Mouse (Mus musculus): ENCODE measurements at regions not wholly inside any gene's neighbourhood (a gene's known extent, or its start where the extent isn't known, plus 50 kb on each side); places are given as distances from the start of the nearest gene placed in this dataset.
"Not testable (repeated sequence)": the region's sequence is repeated elsewhere in the genome, so short reads cannot be mapped to it uniquely, and the experiment has no call there.

GRCm38 (mm10) chr10:15046285-15046684 lies 328.3 kb upstream of the Gje1 start:
- no peak for ATAC-seq (ENCODE audit: low FRiP score)
- Histone ChIP-seq H3K4me1 (replicated peaks) (no peaks in the 10 kb centered on the region), H3K27me3 (no peaks in the 10 kb centered on the region), H3K9ac (no peak overlapping the region), H3K27ac (no peak overlapping the region), H3K9me3 (no peaks in the 10 kb centered on the region), H3K36me3 (no peaks in the 10 kb centered on the region), H3K4me2 (no peak overlapping the region), H3K4me3 (no peak overlapping the region)
- WGBS, result 67% methylated on average over 4 of the region's 4 CpGs

GRCm38 (mm10) chr10:15037571-15037970 lies 319.6 kb upstream of the Gje1 start:
- Histone ChIP-seq H3K9ac (no peak overlapping the region), H3K4me2 (no peak overlapping the region), H3K36me3 (no peaks in the 10 kb centered on the region), H3K4me3 (no peak overlapping the region), H3K27me3 (no peaks in the 10 kb centered on the region), H3K27ac (no peak overlapping the region), H3K9me3 (no peaks in the 10 kb centered on the region), H3K4me1 (replicated peaks) (no peaks in the 10 kb centered on the region)
- WGBS, result 87% methylated on average over 3 of the region's 3 CpGs
- ATAC-seq (ENCODE audit: low FRiP score), result no peak

GRCm38 (mm10) chr10:15031517-15031916 lies 313.5 kb upstream of the Gje1 start:
- Histone ChIP-seq H3K4me3 (no peak overlapping the region), H3K9me3 (no peaks in the 10 kb centered on the region)

GRCm38 (mm10) chr10:15029151-15029550 lies 311.1 kb upstream of the Gje1 start:
- no peak for ATAC-seq (ENCODE audit: low FRiP score)

More at GRCm38 (mm10) chr10:15031517-15031916, 313.5 kb upstream of the Gje1 start:
- WGBS, result 69% methylated on average over 1 of the region's 1 CpGs
- no peak for ATAC-seq (ENCODE audit: low FRiP score)
- Histone ChIP-seq H3K9ac (no peak overlapping the region), H3K36me3 (no peaks in the 10 kb centered on the region), H3K27me3 (no peaks in the 10 kb centered on the region), H3K4me1 (replicated peaks) (no peaks in the 10 kb centered on the region), H3K4me2 (no peak overlapping the region), H3K27ac (no peak overlapping the region)

GRCm38 (mm10) chr10:15013919-15014318 lies 295.9 kb upstream of the Gje1 start:
- no peak overlapping the region for H3K9ac ChIP-seq
- no peak overlapping the region for H3K4me3 ChIP-seq
- no peaks in the 10 kb centered on the region for H3K9me3 ChIP-seq
- no peak overlapping the region for H3K4me2 ChIP-seq
- H3K27me3 ChIP-seq, result no peaks in the 10 kb centered on the region
- no peaks in the 10 kb centered on the region for H3K4me1 ChIP-seq (replicated peaks)
- WGBS, result 88% methylated on average over 4 of the region's 4 CpGs
- no peak for ATAC-seq (ENCODE audit: low FRiP score)
- H3K36me3 ChIP-seq, result no peaks in the 10 kb centered on the region
- no peak overlapping the region for H3K27ac ChIP-seq

More at GRCm38 (mm10) chr10:15029151-15029550, 311.1 kb upstream of the Gje1 start:
- Histone ChIP-seq H3K27me3 (no peaks in the 10 kb centered on the region), H3K4me2 (no peak overlapping the region), H3K9me3 (no peaks in the 10 kb centered on the region), H3K27ac (no peak overlapping the region), H3K9ac (no peak overlapping the region), H3K4me3 (no peak overlapping the region), H3K36me3 (no peaks in the 10 kb centered on the region), H3K4me1 (replicated peaks) (no peaks in the 10 kb centered on the region)

GRCm38 (mm10) chr10:14996374-14996773 lies 278.4 kb upstream of the Gje1 start:
- Histone ChIP-seq H3K9me3 (no peaks in the 10 kb centered on the region), H3K4me2 (no peak overlapping the region), H3K4me3 (no peak overlapping the region), H3K4me1 (replicated peaks) (no peaks in the 10 kb centered on the region), H3K27me3 (no peaks in the 10 kb centered on the region), H3K36me3 (no peaks in the 10 kb centered on the region), H3K27ac (no peak overlapping the region), H3K9ac (no peak overlapping the region)
- 87% methylated on average over 2 of the region's 2 CpGs for WGBS
- no peak for ATAC-seq (ENCODE audit: low FRiP score)

GRCm38 (mm10) chr10:14989601-14990140 lies 271.7 kb upstream of the Gje1 start:
- no peak overlapping the region for H3K9ac ChIP-seq
- no peaks in the 10 kb centered on the region for H3K36me3 ChIP-seq
- no peaks in the 10 kb centered on the region for H3K4me1 ChIP-seq (replicated peaks)
- H3K4me3 ChIP-seq, result no peak overlapping the region
- no peak overlapping the region for H3K4me2 ChIP-seq
- H3K9me3 ChIP-seq, result no peaks in the 10 kb centered on the region
- ATAC-seq (ENCODE audit: low FRiP score), result peak; percentile 59
- no peak overlapping the region for H3K27ac ChIP-seq
- no peaks in the 10 kb centered on the region for H3K27me3 ChIP-seq

GRCm38 (mm10) chr10:14986566-14986965 lies 268.6 kb upstream of the Gje1 start:
- not testable (repeated sequence) for ATAC-seq (ENCODE audit: low FRiP score); H3K36me3 ChIP-seq; H3K9ac ChIP-seq; H3K27me3 ChIP-seq; H3K4me3 ChIP-seq; H3K4me1 ChIP-seq (replicated peaks); H3K4me2 ChIP-seq; H3K9me3 ChIP-seq; H3K27ac ChIP-seq
- WGBS, result 30% methylated on average over 2 of the region's 2 CpGs

- Histone ChIP-seq H3K36me3 (no peaks in the 10 kb centered on the region), H3K9ac (no peak overlapping the region), H3K4me3 (no peak overlapping the region), H3K27me3 (no peaks in the 10 kb centered on the region), H3K4me1 (replicated peaks) (no peaks in the 10 kb centered on the region), H3K4me2 (no peak overlapping the region), H3K9me3 (no peaks in the 10 kb centered on the region), H3K27ac (no peak overlapping the region)
- ATAC-seq (ENCODE audit: low FRiP score), result no peak
- WGBS, result 75% methylated on average over 4 of the region's 4 CpGs
Observed at GRCm38 (mm10) chr10:14978093-14978755, 260.2 kb upstream of the Gje1 start.

- Histone ChIP-seq H3K9ac (no peak overlapping the region), H3K27ac (no peak overlapping the region), H3K36me3 (no peaks in the 10 kb centered on the region), H3K27me3 (no peaks in the 10 kb centered on the region), H3K4me1 (replicated peaks) (no peaks in the 10 kb centered on the region), H3K4me2 (no peak overlapping the region), H3K4me3 (no peak overlapping the region), H3K9me3 (no peaks in the 10 kb centered on the region)
- no peak for ATAC-seq (ENCODE audit: low FRiP score)
- 56% methylated on average over 2 of the region's 2 CpGs for WGBS
Observed at GRCm38 (mm10) chr10:14977268-14978000, 259.4 kb upstream of the Gje1 start.

- Histone ChIP-seq H3K4me2 (no peak overlapping the region), H3K27ac (no peak overlapping the region), H3K9ac (no peak overlapping the region), H3K4me3 (no peak overlapping the region), H3K9me3 (no peaks in the 10 kb centered on the region), H3K4me1 (replicated peaks) (no peaks in the 10 kb centered on the region), H3K36me3 (no peaks in the 10 kb centered on the region), H3K27me3 (no peaks in the 10 kb centered on the region)
- ATAC-seq (ENCODE audit: low FRiP score), result no peak
Observed at GRCm38 (mm10) chr10:14969726-14970125, 251.7 kb upstream of the Gje1 start.

GRCm38 (mm10) chr10:14967645-14968044 lies 249.6 kb upstream of the Gje1 start:
- no peak for ATAC-seq (ENCODE audit: low FRiP score)
- Histone ChIP-seq H3K9ac (no peak overlapping the region), H3K36me3 (no peaks in the 10 kb centered on the region), H3K9me3 (no peaks in the 10 kb centered on the region), H3K27me3 (no peaks in the 10 kb centered on the region), H3K4me3 (no peak overlapping the region), H3K4me2 (no peak overlapping the region), H3K27ac (no peak overlapping the region), H3K4me1 (replicated peaks) (no peaks in the 10 kb centered on the region)
- WGBS, result 50% methylated on average over 1 of the region's 1 CpGs

GRCm38 (mm10) chr10:14966771-14967170 lies 248.8 kb upstream of the Gje1 start:
- H3K27ac ChIP-seq; H3K27me3 ChIP-seq; H3K4me2 ChIP-seq; H3K9ac ChIP-seq; H3K4me1 ChIP-seq (replicated peaks); H3K4me3 ChIP-seq; ATAC-seq (ENCODE audit: low FRiP score); H3K9me3 ChIP-seq; H3K36me3 ChIP-seq: not testable (repeated sequence)
- 78% methylated on average over 3 of the region's 3 CpGs for WGBS

Data from hindbrain, embryonic 13.5 days (tissue).